Mouse (Mus musculus): Measurements from ENCODE around the gene Rpl10l. TPM values are rescaled to one million over a fixed set of nuclear protein-coding genes. Genes with fewer than 3 reads are reported as not detected.

Gene Rpl10l
- polyA plus RNA-seq (2015; fragmentation: Illumina TruSeq; extraction: RNeasy Lipid Tissue Mini Kit (QIAGEN cat#74804); ENCODE audit: low read depth, low replicate concordance), result not detected

GRCm38 (mm10) chr12:66283991-66284622 lies at the start of gene Rpl10l:
Gene Rpl10l (minus strand): TSS chr12:66284401.

Data from brain, adult 10 weeks (tissue).